Mouse (Mus musculus) intestine, embryonic 15.5 days (tissue): ENCODE results near the gene Ubtd2. TPM values are rescaled to one million over a fixed set of nuclear protein-coding genes. Genes with fewer than 3 reads are reported as not detected.

Source experiments
- ATAC-seq: fragments of 200-750 bp; cut with Nextera tagmentation; 2 replicates; pipeline ENCODE4 v1.8.0; 2017; ENCODE audit warnings: moderate TSS enrichment, moderate library complexity
- H3K27ac ChIP-seq: fragments of 300-500 bp; sonication (generic); 2 replicates; pipeline ENCODE4 v1.5.1; 2015; ENCODE audit warnings: mild to moderate bottlenecking, inconsistent platforms
- H3K27me3 ChIP-seq: fragments of 300-500 bp; sonication (generic); replicated peaks from 2 replicates; pipeline ENCODE4 v1.6.1; 2015; ENCODE audit warnings: inconsistent platforms
- H3K36me3 ChIP-seq: fragments of 300-500 bp; sonication (generic); 2 replicates; pipeline ENCODE4 v1.6.1; 2015; ENCODE audit warnings: inconsistent platforms
- H3K4me1 ChIP-seq: fragments of 300-500 bp; sonication (generic); replicated peaks from 2 replicates; pipeline ENCODE4 v1.6.1; 2015; ENCODE audit warnings: inconsistent platforms
- H3K4me2 ChIP-seq: fragments of 300-500 bp; sonication (generic); replicated peaks from 2 replicates; pipeline ENCODE4 v1.6.1; 2015; ENCODE audit warnings: mild to moderate bottlenecking, inconsistent platforms
- H3K4me3 ChIP-seq: fragments of 300-500 bp; sonication (generic); replicated peaks from 2 replicates; pipeline ENCODE4 v1.5.1; 2015; ENCODE audit warnings: inconsistent platforms
- H3K9ac ChIP-seq: fragments of 300-500 bp; sonication (generic); 2 replicates; pipeline ENCODE4 v1.6.1; 2015; ENCODE audit warnings: inconsistent platforms
- H3K9me3 ChIP-seq: fragments of 300-500 bp; sonication (generic); 2 replicates; pipeline ENCODE4 v1.6.1; 2016; ENCODE audit warnings: inconsistent platforms
- WGBS: fragments of 180-500 bp; shearing (Covaris S2); methylation state at CpG from one replicate; pipeline ENCODE4 v1.1.7; 2015; 5-methylcytosine and 5-hydroxymethylcytosine counted together
- polyA plus RNA-seq: library from polyadenylated mRNA; unstranded; fragments of >200 nt; fragmentation: Nextera tagmentation; extraction: Ambion mirVana; gene quantifications from 2 replicates; pipeline ENCODE4 v1.2.1, GENCODE M21; 2015

Gene Ubtd2
- polyA plus RNA-seq, 1 experiment from 2014 or later = 34.0 TPM

GRCm38 (mm10) chr11:32475487-32476236, 20.5 kb downstream of the Ubtd2 start:
- Histone ChIP-seq H3K4me1 (no peaks in the 10 kb centered on the region), H3K27ac (no peak overlapping the region), H3K27me3 (no peaks in the 10 kb centered on the region), H3K4me2 (no peak overlapping the region), H3K36me3 (no peaks in the 10 kb centered on the region), H3K4me3 (no peak overlapping the region), H3K9ac (no peak overlapping the region), H3K9me3 (no peaks in the 10 kb centered on the region)
- WGBS = 79% methylated on average over 5 of the region's 5 CpGs
- no peak for ATAC-seq

DNA sequence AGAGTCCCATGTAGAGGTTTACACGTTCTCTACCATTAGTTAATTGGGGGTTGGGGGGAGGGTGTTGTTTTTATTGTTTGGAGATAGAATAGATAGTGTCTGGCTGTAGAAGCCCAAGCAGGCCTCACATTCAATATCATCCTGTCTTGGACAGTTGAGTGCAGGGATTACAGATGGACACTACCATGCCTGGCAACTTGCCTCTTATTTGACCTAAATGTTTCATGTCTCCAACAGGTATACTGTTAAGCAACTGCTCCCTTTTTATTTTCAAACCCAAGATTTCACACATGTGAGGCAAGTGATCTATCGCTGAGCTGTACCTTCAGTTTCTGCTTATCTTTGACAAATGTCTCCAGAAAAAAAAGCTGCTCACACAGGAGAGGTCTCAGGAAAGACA, 26.4 kb downstream of the Ubtd2 start:
- no peaks in the 10 kb centered on the region for H3K9me3 ChIP-seq
- WGBS = 60% methylated on average over 2 of the region's 2 CpGs
- no peak overlapping the region for H3K4me3 ChIP-seq
- no peak overlapping the region for H3K27ac ChIP-seq
- no peak for ATAC-seq
- no peak overlapping the region for H3K9ac ChIP-seq
- H3K36me3 ChIP-seq = no peaks in the 10 kb centered on the region
- H3K27me3 ChIP-seq = no peaks in the 10 kb centered on the region
- H3K4me1 ChIP-seq = no peaks in the 10 kb centered on the region
- H3K4me2 ChIP-seq = no peak overlapping the region

GRCm38 (mm10) chr11:32485290-32485689, 30.1 kb downstream of the Ubtd2 start:
- Histone ChIP-seq H3K9ac (no peak overlapping the region), H3K4me2 (no peak overlapping the region), H3K9me3 (no peaks in the 10 kb centered on the region), H3K4me1 (peaks cover 14% of the 10 kb centered on the region), H3K4me3 (no peak overlapping the region), H3K36me3 (no peaks in the 10 kb centered on the region), H3K27ac (no peak overlapping the region), H3K27me3 (no peaks in the 10 kb centered on the region)
- 66% methylated on average over 3 of the region's 3 CpGs for WGBS
- ATAC-seq = no peak

- Histone ChIP-seq H3K4me3 (no peak overlapping the region), H3K27ac (no peak overlapping the region), H3K4me1 (peaks cover 14% of the 10 kb centered on the region), H3K9me3 (no peaks in the 10 kb centered on the region), H3K9ac (no peak overlapping the region), H3K27me3 (no peaks in the 10 kb centered on the region), H3K36me3 (no peaks in the 10 kb centered on the region), H3K4me2 (no peak overlapping the region)
- WGBS = 43% methylated on average over 3 of the region's 3 CpGs
- no peak for ATAC-seq
These were observed 31.5 kb downstream of the Ubtd2 start for GRCm38 (mm10) chr11:32486621-32487020.

DNA sequence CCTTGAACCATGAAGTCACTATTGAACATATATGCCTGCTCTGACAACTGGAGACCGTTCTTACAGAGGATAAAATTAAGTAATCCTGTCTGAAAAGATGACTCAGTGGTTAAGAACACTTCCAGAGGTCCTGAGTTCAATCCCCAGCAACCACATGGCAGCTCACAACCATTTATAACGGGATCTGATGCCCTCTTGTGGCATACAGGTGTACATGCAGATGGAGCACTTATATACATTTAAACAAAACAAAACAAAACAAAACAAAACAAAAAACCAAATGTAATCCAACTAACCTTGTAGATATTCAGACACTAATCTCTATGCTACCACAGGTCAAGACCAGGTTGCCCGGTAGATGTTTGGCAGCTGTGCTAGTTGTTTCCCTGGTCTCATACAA, 32.3 kb downstream of the Ubtd2 start:
- Histone ChIP-seq H3K27me3 (no peaks in the 10 kb centered on the region), H3K4me1 (peaks cover 14% of the 10 kb centered on the region), H3K9me3 (no peaks in the 10 kb centered on the region), H3K4me2 (no peak overlapping the region), H3K27ac (no peak overlapping the region), H3K36me3 (no peaks in the 10 kb centered on the region), H3K9ac (no peak overlapping the region), H3K4me3 (no peak overlapping the region)
- ATAC-seq = no peak
- WGBS = 87% methylated on average over 3 of the region's 3 CpGs

DNA sequence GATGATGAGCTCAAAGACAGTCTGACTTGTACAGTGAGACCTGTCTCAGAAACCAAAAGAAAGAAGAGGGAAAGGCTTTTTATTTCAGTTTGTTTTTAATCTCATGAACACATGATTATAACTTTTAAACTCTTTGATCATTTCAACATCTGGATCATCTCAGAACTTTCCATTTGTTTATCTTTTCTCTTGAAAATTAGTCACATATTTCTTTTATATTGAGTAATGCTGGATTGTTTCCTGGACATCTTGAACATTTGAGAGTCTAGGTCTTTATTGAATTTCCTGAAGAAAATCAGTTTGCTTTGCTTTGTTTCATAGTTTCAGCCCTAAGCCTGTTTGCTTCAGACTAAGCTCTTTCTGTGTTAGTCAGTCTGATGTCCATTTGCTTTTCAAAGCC, 33.2 kb downstream of the Ubtd2 start:
- no peaks in the 10 kb centered on the region for H3K36me3 ChIP-seq
- H3K27ac ChIP-seq = no peak overlapping the region
- ATAC-seq = no peak
- no peak overlapping the region for H3K4me2 ChIP-seq
- H3K27me3 ChIP-seq = no peaks in the 10 kb centered on the region
- H3K9ac ChIP-seq = no peak overlapping the region
- peaks cover 14% of the 10 kb centered on the region for H3K4me1 ChIP-seq
- H3K9me3 ChIP-seq = no peaks in the 10 kb centered on the region
- H3K4me3 ChIP-seq = no peak overlapping the region

DNA sequence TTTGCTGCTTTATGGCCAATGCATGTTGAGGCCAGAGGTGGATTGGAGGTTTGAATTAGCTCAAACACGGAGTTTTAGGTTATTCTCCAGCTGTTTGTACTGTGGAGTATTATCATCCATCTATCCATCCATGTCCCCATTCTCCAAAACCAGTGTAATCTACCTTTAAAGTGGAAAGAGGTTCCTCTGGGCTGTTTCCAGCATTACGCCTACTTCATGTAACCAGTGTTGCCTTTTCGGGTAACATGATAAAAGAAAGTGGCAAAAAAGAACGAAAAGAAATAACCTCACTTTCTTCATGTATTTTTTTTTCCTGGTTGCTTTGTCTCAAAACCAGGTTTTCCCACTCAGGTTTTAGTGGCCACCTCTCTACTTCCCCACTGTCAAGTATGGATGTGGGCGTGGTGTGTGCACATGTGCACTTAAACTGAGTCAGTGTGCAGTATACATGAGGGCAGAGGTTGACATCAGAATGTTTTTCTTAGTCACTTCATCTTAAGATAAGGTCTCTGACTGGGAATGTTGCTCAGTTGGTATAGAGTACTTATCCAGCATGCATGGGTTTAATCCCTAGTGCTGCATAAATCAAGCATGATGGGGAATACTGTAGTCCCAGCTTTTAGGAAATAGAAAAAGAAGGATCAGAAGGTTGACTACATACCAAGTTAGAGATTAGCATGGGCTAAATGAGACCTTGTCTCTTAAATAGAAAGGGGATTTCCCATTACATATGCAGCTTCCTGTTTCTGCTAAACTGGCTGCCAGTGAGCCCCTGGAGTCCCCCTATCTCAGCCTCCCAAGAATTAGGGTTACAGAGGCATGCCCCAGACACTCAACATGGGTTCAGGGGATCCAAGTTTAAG, 33.9 kb downstream of the Ubtd2 start:
- Histone ChIP-seq H3K27me3 (no peaks in the 10 kb centered on the region), H3K4me3 (no peak overlapping the region), H3K36me3 (no peaks in the 10 kb centered on the region), H3K4me1 (peaks cover 14% of the 10 kb centered on the region), H3K9me3 (no peaks in the 10 kb centered on the region), H3K4me2 (no peak overlapping the region), H3K9ac (no peak overlapping the region), H3K27ac (no peak overlapping the region)
- peak; percentile 85 for ATAC-seq
- 70% methylated on average over 5 of the region's 5 CpGs for WGBS

DNA sequence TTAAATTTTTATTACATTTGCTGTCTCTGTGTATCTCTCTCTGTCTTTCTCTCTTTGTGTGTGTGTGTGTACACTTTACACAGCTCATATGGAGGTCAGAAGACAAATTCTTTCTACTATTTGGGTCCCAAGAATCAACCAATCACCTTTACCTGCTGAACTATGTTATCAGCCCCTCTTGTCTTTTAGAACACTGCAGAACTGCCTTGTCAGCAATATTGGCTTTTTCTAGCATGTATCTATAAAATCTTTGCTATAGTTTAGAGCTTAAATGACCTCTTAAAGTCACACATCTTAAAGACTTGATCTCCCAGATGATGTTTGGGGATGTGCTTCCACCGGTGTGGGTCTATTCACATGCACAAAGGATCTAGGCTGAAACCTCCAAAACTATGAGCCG, 35.9 kb downstream of the Ubtd2 start:
- no peak overlapping the region for H3K9ac ChIP-seq
- H3K9me3 ChIP-seq = no peaks in the 10 kb centered on the region
- no peaks in the 10 kb centered on the region for H3K36me3 ChIP-seq
- H3K4me2 ChIP-seq = no peak overlapping the region
- ATAC-seq = no peak
- 99% methylated on average over 2 of the region's 2 CpGs for WGBS
- no peak overlapping the region for H3K4me3 ChIP-seq
- peaks cover 14% of the 10 kb centered on the region for H3K4me1 ChIP-seq
- H3K27ac ChIP-seq = no peak overlapping the region
- H3K27me3 ChIP-seq = no peaks in the 10 kb centered on the region

GRCm38 (mm10) chr11:32493312-32493711, 38.1 kb downstream of the Ubtd2 start:
- no peak overlapping the region for H3K4me2 ChIP-seq
- no peaks in the 10 kb centered on the region for H3K27me3 ChIP-seq
- no peaks in the 10 kb centered on the region for H3K36me3 ChIP-seq
- no peak for ATAC-seq
- no peak overlapping the region for H3K9ac ChIP-seq
- no peak overlapping the region for H3K27ac ChIP-seq
- H3K9me3 ChIP-seq = no peaks in the 10 kb centered on the region
- H3K4me1 ChIP-seq = peaks cover 15% of the 10 kb centered on the region
- H3K4me3 ChIP-seq = no peak overlapping the region

- no peak overlapping the region for H3K9ac ChIP-seq
- 0 out of 2 replicates have a peak, but pooled peaks cover 4% of the 10 kb centered on the region for H3K4me1 ChIP-seq
These were observed 40.1 kb downstream of the Ubtd2 start for GRCm38 (mm10) chr11:32495283-32495682.

GRCm38 (mm10) chr11:32498757-32499535, 43.8 kb downstream of the Ubtd2 start:
- Histone ChIP-seq H3K27me3 (no peaks in the 10 kb centered on the region), H3K4me2 (no peak overlapping the region), H3K9me3 (no peaks in the 10 kb centered on the region), H3K9ac (no peak overlapping the region), H3K27ac (no peak overlapping the region), H3K4me3 (no peak overlapping the region), H3K36me3 (no peaks in the 10 kb centered on the region), H3K4me1 (0 out of 2 replicates have a peak, but pooled peaks cover 4% of the 10 kb centered on the region)
- 82% methylated on average over 7 of the region's 7 CpGs for WGBS
- ATAC-seq = no peak

More at GRCm38 (mm10) chr11:32495283-32495682, 40.1 kb downstream of the Ubtd2 start:
- no peak overlapping the region for H3K27ac ChIP-seq
- H3K4me3 ChIP-seq = no peak overlapping the region
- ATAC-seq = no peak
- H3K9me3 ChIP-seq = no peaks in the 10 kb centered on the region
- H3K27me3 ChIP-seq = no peaks in the 10 kb centered on the region
- no peaks in the 10 kb centered on the region for H3K36me3 ChIP-seq
- no peak overlapping the region for H3K4me2 ChIP-seq
- WGBS = 60% methylated on average over 2 of the region's 2 CpGs

DNA sequence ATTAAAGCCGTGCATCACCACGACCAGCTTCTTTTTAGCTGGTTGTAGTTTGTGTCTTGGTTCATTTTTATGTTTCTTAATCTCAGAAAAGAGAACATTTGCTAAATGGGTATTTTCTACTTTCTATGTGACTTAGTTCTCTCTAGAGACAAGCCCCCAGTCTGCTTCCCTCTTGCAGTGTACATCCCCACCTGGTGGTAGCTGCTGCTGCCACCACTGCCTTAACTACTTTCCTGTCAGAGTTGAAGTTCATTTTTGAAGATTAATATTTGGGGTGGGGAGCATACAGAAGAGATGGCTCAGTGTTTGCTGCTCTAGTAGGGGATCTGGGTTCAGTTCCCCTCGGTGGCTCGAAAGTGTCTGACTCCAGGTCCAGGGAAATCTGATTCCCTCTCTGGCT, 44.8 kb downstream of the Ubtd2 start:
- H3K9me3 ChIP-seq = no peaks in the 10 kb centered on the region
- WGBS = 92% methylated on average over 4 of the region's 4 CpGs
- H3K36me3 ChIP-seq = no peaks in the 10 kb centered on the region
- H3K9ac ChIP-seq = no peak overlapping the region
- ATAC-seq = no peak
- no peak overlapping the region for H3K4me2 ChIP-seq
- H3K27ac ChIP-seq = no peak overlapping the region
- H3K27me3 ChIP-seq = no peaks in the 10 kb centered on the region
- no peak overlapping the region for H3K4me3 ChIP-seq
- 0 out of 2 replicates have a peak, but pooled peaks cover 4% of the 10 kb centered on the region for H3K4me1 ChIP-seq
